In the genomic region with DNA sequence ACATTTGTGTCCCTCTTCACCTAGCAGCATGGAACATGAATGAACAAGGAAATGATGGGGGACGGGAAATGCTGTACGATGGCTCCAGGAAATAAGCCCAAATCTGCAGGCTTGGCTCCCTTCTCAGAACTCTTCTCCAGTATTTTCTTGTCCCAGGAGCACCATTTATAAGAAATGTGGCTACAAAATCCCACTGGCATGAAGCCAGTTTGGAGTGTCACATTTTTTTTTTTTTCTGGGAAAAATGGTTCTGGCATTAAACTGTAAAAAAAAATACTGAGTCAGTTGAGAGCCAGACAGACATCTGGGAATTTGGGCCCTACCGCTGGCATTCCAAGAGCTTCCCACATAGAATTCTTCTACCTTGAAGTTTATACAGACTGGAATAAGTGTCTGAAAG, we compare ENCODE assay signal across 14 mouse cellular contexts.
"Had no signal": no experiment of that assay in that cellular context is flagged by ENCODE, and none has a peak within 500 bp of the region (broad histone marks: within the 10 kb centered on the region; RNA-seq: fewer than 3 reads in every experiment).

No protein-coding gene starts in this region.

- H3K27me3 ChIP-seq: limb, embryonic 12.5 days; liver, embryonic 13.5 days had no signal

- H3K9ac ChIP-seq: limb, embryonic 12.5 days; liver, embryonic 13.5 days; liver, postnatal 0 days had no signal

- H3K4me1 ChIP-seq: liver, embryonic 13.5 days; midbrain, embryonic 10.5 days had no signal

- H3K4me2 ChIP-seq: limb, embryonic 12.5 days; liver, embryonic 13.5 days had no signal

- DNase-seq: kidney, adult 8-10 months; kidney, postnatal 36 days; layer of hippocampus, adult 9-11 months; liver; liver, embryonic 13.5 days; liver, postnatal 0 days; lung, postnatal 4 days; spleen, adult 18-20 months; thymus, adult 2 months; thymus, postnatal 25 days had no signal

- ATAC-seq: liver, postnatal 0 days; midbrain, embryonic 16.5 days had no signal

- H3K36me3 ChIP-seq: liver, embryonic 13.5 days had no signal

- H3K4me3 ChIP-seq: limb, embryonic 12.5 days; liver, embryonic 13.5 days; midbrain, embryonic 10.5 days had no signal

- H3K9me3 ChIP-seq: limb, embryonic 12.5 days; liver, embryonic 13.5 days; midbrain, embryonic 10.5 days had no signal

- H3K27ac ChIP-seq: kidney, postnatal 0 days; limb, embryonic 12.5 days; liver, embryonic 13.5 days; midbrain, embryonic 10.5 days had no signal
